Mouse (Mus musculus) layer of hippocampus, postnatal 36 days (tissue): ENCODE data around the gene Iyd. TPM values are rescaled to one million over a fixed set of nuclear protein-coding genes. Genes with fewer than 3 reads are reported as not detected.
A peak's percentile ranks its signal among the peaks of the same experiment; 100 is the strongest.
"Not testable (repeated sequence)": the region's sequence is repeated elsewhere in the genome, so short reads cannot be mapped to it uniquely, and the experiment has no call there.

Experiments used
- DNase-seq, 2 experiments: peaks; one replicate each; pipeline ENCODE4 v3.0.0; 2022
- total RNA-seq, 2 experiments: library from RNA; stranded (reverse); gene quantifications; 2 replicates each; pipeline ENCODE4 v1.2.3; 2021

Iyd gene
- total RNA-seq, result 1 to 10 TPM; 7.6 to 9.5 TPM

GRCm38 (mm10) chr10:3540003-3540827 is at the start of gene Iyd:
TSS of gene Iyd (plus strand) at chr10:3540240.
- DNase-seq, result no peak

- DNase-seq, result no peak
These were observed 43.2 kb upstream of the Iyd start for GRCm38 (mm10) chr10:3496791-3497190.

- not testable (repeated sequence) for DNase-seq
These were observed 39.2 kb upstream of the Iyd start for GRCm38 (mm10) chr10:3500846-3501245.

- DNase-seq, result peak; percentile 49 to 53
These were observed 32.4 kb upstream of the Iyd start for GRCm38 (mm10) chr10:3507484-3508221.

- DNase-seq, result no peak
These were observed 31.8 kb upstream of the Iyd start for GRCm38 (mm10) chr10:3508222-3508588.

- DNase-seq, result no peak
These were observed 31.3 kb upstream of the Iyd start for GRCm38 (mm10) chr10:3508746-3509145.

GRCm38 (mm10) chr10:3509663-3510277 is 30.3 kb upstream of the Iyd start:
- DNase-seq, result no peak

- no peak for DNase-seq
These were observed 29.6 kb upstream of the Iyd start for GRCm38 (mm10) chr10:3510486-3510885.

GRCm38 (mm10) chr10:3511401-3511800 is 28.6 kb upstream of the Iyd start:
- no peak for DNase-seq

- no peak for DNase-seq
These were observed 27.3 kb upstream of the Iyd start for GRCm38 (mm10) chr10:3512620-3513305.

GRCm38 (mm10) chr10:3513947-3514346 is 26.1 kb upstream of the Iyd start:
- no peak for DNase-seq

- peak; percentile 24 to 47 for DNase-seq
These were observed 25.4 kb upstream of the Iyd start for GRCm38 (mm10) chr10:3514634-3515033.

- no peak for DNase-seq
These were observed 23.6 kb upstream of the Iyd start for GRCm38 (mm10) chr10:3516442-3516841.

- no peak for DNase-seq
These were observed 16.8 kb upstream of the Iyd start for GRCm38 (mm10) chr10:3523044-3523793.

GRCm38 (mm10) chr10:3524513-3524912 is 15.5 kb upstream of the Iyd start:
- no peak for DNase-seq

GRCm38 (mm10) chr10:3525420-3526019 is 14.5 kb upstream of the Iyd start:
- DNase-seq, result no peak

- no peak for DNase-seq
These were observed 10.2 kb upstream of the Iyd start for GRCm38 (mm10) chr10:3529807-3530206.

- no peak for DNase-seq
These were observed 9.4 kb upstream of the Iyd start for GRCm38 (mm10) chr10:3530661-3531060.

- peak; percentile 74 to 81 for DNase-seq
These were observed 8.7 kb upstream of the Iyd start for GRCm38 (mm10) chr10:3531375-3531774.

GRCm38 (mm10) chr10:3534445-3534844 is 5.6 kb upstream of the Iyd start:
- DNase-seq, result peak in 1 of 2 experiments; percentile 37

GRCm38 (mm10) chr10:3536361-3536760 is 3.7 kb upstream of the Iyd start:
- DNase-seq, result no peak

- DNase-seq, result no peak
These were observed 9.3 kb downstream of the Iyd start for GRCm38 (mm10) chr10:3549384-3549783.
